Mouse (Mus musculus): ENCODE measurements around the gene Adap2. TPM values are rescaled to one million over a fixed set of nuclear protein-coding genes. Genes with fewer than 3 reads are reported as not detected.

Adap2 gene
- polyA plus RNA-seq, 1 experiment from 2014 or later = 5.4 TPM

- ATAC-seq (ENCODE audit: low FRiP score, low TSS enrichment) (no peak), DNase-seq (ENCODE audit: low spot score) (no peak)
- TF ChIP-seq CTCF (IDR thresholded peaks at IDR 0.05; ENCODE audit: low read depth) (no peak), EP300 (optimal IDR thresholded peaks at IDR 0.05) (no peak)
- H3K27me3 ChIP-seq (ENCODE audit: control insufficient read depth, insufficient read depth, low read length) = no peaks in the 10 kb centered on the region
- no peak overlapping the region for H3K4me2 ChIP-seq (replicated peaks; ENCODE audit: low read depth)
- no peaks in the 10 kb centered on the region for H3K9me3 ChIP-seq (ENCODE audit: control insufficient read depth, low read length)
- no peaks in the 10 kb centered on the region for H3K4me1 ChIP-seq (replicated peaks; ENCODE audit: control insufficient read depth, insufficient read depth)
- no peak overlapping the region for H3K27ac ChIP-seq (replicated peaks)
- H3K36me3 ChIP-seq (ENCODE audit: control insufficient read depth, insufficient read depth, low read length) = peaks cover 5% of the 10 kb centered on the region; the same call in 1 of the 2 replicates
- H3K4me3 ChIP-seq (ENCODE audit: low read depth, low read length) = no peak overlapping the region
- WGBS = 86% methylated on average over 13 of the region's 13 CpGs
- H3K9ac ChIP-seq (ENCODE audit: low read length) = no peak overlapping the region
Observed at GRCm38 (mm10) chr11:80136786-80137185, 17.1 kb upstream of the Adap2 start.

DNA sequence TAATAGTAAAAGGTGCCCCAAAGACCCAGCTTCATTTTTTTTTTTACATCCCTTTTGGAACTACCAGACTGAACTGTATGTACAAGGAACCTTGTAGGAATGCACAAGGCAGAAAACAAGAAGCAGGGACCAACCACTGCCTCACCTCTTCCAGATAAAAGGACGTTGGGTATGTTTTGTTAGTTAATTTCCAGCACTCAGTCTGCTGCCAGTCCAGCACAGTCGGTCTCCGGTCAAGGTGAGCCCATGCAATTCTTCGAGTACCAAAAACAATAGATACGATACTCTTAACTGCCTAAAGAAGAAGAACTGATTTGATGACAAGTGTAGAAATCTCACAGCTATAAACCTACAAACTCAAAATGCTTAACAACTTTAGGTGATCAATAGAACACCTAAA lies 16.1 kb upstream of the Adap2 start:
- no peaks in the 10 kb centered on the region for H3K4me1 ChIP-seq (replicated peaks; ENCODE audit: control insufficient read depth, insufficient read depth)
- no peak overlapping the region for H3K9ac ChIP-seq (ENCODE audit: low read length)
- peaks cover 2% of the 10 kb centered on the region; the same call in 1 of the 2 replicates for H3K36me3 ChIP-seq (ENCODE audit: control insufficient read depth, insufficient read depth, low read length)
- 83% methylated on average over 5 of the region's 5 CpGs for WGBS
- H3K9me3 ChIP-seq (ENCODE audit: control insufficient read depth, low read length) = no peaks in the 10 kb centered on the region
- H3K4me3 ChIP-seq (ENCODE audit: low read depth, low read length) = no peak overlapping the region
- DNase-seq (ENCODE audit: low spot score) (no peak), ATAC-seq (ENCODE audit: low FRiP score, low TSS enrichment) (no peak)
- TF ChIP-seq CTCF (IDR thresholded peaks at IDR 0.05; ENCODE audit: low read depth) = no peak
- no peak for TF ChIP-seq EP300 (optimal IDR thresholded peaks at IDR 0.05)
- no peaks in the 10 kb centered on the region for H3K27me3 ChIP-seq (ENCODE audit: control insufficient read depth, insufficient read depth, low read length)
- no peak overlapping the region for H3K4me2 ChIP-seq (replicated peaks; ENCODE audit: low read depth)
- H3K27ac ChIP-seq (replicated peaks) = no peak overlapping the region

- ATAC-seq (ENCODE audit: low FRiP score, low TSS enrichment) = peak; percentile 89
- no peaks in the 10 kb centered on the region for H3K36me3 ChIP-seq (ENCODE audit: control insufficient read depth, insufficient read depth, low read length)
- under 1% methylated on average over 40 of the region's 40 CpGs for WGBS
Observed at GRCm38 (mm10) chr11:80141825-80142521, 11.9 kb upstream of the Adap2 start, which contains the start of gene Tefm. Gene Tefm, minus strand, starts transcription at chr11:80142175.

GRCm38 (mm10) chr11:80142872-80143271 lies 11.0 kb upstream of the Adap2 start:
- H3K4me3 ChIP-seq (ENCODE audit: low read depth, low read length) = no peak overlapping the region
- no peaks in the 10 kb centered on the region for H3K4me1 ChIP-seq (replicated peaks; ENCODE audit: control insufficient read depth, insufficient read depth)
- WGBS = 44% methylated on average over 8 of the region's 8 CpGs
- H3K27ac ChIP-seq (replicated peaks) = no peak overlapping the region
- peak overlapping the region; percentile 83 for H3K4me2 ChIP-seq (replicated peaks; ENCODE audit: low read depth)
- DNase-seq (ENCODE audit: low spot score) (peak; percentile 64), ATAC-seq (ENCODE audit: low FRiP score, low TSS enrichment) (peak; percentile 32; the same call in 1 of the 2 replicates)
- H3K27me3 ChIP-seq (ENCODE audit: control insufficient read depth, insufficient read depth, low read length) = no peaks in the 10 kb centered on the region
- no peak overlapping the region for H3K9ac ChIP-seq (ENCODE audit: low read length)
- TF ChIP-seq CTCF (IDR thresholded peaks at IDR 0.05; ENCODE audit: low read depth) (no peak), EP300 (optimal IDR thresholded peaks at IDR 0.05) (no peak)
- H3K36me3 ChIP-seq (ENCODE audit: control insufficient read depth, insufficient read depth, low read length) = no peaks in the 10 kb centered on the region
- no peaks in the 10 kb centered on the region for H3K9me3 ChIP-seq (ENCODE audit: control insufficient read depth, low read length)

More at GRCm38 (mm10) chr11:80141825-80142521, 11.9 kb upstream of the Adap2 start, which contains the start of gene Tefm:
- Histone ChIP-seq H3K9ac (ENCODE audit: low read length) (peak within 1 kb of the TSS; percentile 86), H3K27ac (replicated peaks) (peak within 1 kb of the TSS; percentile 89), H3K27me3 (ENCODE audit: control insufficient read depth, insufficient read depth, low read length) (no peaks in the 10 kb centered on the region), H3K4me1 (replicated peaks; ENCODE audit: control insufficient read depth, insufficient read depth) (no peaks in the 10 kb centered on the region), H3K4me2 (replicated peaks; ENCODE audit: low read depth) (peak within 1 kb of the TSS; percentile 83), H3K4me3 (ENCODE audit: low read depth, low read length) (peak within 1 kb of the TSS; percentile 81), H3K9me3 (ENCODE audit: control insufficient read depth, low read length) (no peaks in the 10 kb centered on the region)
- TF ChIP-seq EP300 (optimal IDR thresholded peaks at IDR 0.05) (no peak), CTCF (IDR thresholded peaks at IDR 0.05; ENCODE audit: low read depth) (no peak)
- DNase-seq (ENCODE audit: low spot score) = peak; percentile 86

DNA sequence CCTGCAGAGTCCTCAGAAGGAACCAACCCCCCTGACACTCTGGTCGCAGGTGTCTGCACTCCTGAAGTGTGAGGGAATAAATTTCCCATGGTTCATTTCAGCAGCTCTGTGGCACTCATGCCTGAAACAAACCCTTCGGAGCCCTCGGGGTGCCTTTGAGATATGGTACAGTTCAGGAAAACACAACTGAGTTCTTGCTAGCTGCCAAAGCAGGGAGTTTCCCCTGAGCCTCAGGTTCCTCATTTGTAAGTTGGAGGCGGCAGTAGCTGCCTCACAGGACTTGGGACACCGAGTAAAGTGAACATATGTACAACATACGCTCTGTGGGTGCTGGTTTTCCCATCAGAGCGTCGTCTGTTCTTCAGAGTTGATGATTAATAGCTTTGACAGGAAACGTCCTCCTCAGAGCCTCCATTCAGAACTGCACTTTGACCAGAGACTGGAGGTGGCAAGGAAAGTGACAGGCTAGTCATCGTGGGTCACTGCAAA lies 8.1 kb upstream of the Adap2 start:
- ATAC-seq (ENCODE audit: low FRiP score, low TSS enrichment) (peak; percentile 46), DNase-seq (ENCODE audit: low spot score) (peak; percentile 28)
- Histone ChIP-seq H3K9ac (ENCODE audit: low read length) (no peak overlapping the region), H3K4me2 (replicated peaks; ENCODE audit: low read depth) (no peak overlapping the region), H3K36me3 (ENCODE audit: control insufficient read depth, insufficient read depth, low read length) (no peaks in the 10 kb centered on the region), H3K4me1 (replicated peaks; ENCODE audit: control insufficient read depth, insufficient read depth) (no peaks in the 10 kb centered on the region), H3K4me3 (ENCODE audit: low read depth, low read length) (no peak overlapping the region), H3K9me3 (ENCODE audit: control insufficient read depth, low read length) (no peaks in the 10 kb centered on the region), H3K27me3 (ENCODE audit: control insufficient read depth, insufficient read depth, low read length) (no peaks in the 10 kb centered on the region), H3K27ac (replicated peaks) (peak overlapping the region; percentile 9; the same call in 1 of the 2 replicates)
- no peak for TF ChIP-seq CTCF (IDR thresholded peaks at IDR 0.05; ENCODE audit: low read depth)
- TF ChIP-seq EP300 (optimal IDR thresholded peaks at IDR 0.05) = no peak
- 35% methylated on average over 10 of the region's 10 CpGs for WGBS

DNA sequence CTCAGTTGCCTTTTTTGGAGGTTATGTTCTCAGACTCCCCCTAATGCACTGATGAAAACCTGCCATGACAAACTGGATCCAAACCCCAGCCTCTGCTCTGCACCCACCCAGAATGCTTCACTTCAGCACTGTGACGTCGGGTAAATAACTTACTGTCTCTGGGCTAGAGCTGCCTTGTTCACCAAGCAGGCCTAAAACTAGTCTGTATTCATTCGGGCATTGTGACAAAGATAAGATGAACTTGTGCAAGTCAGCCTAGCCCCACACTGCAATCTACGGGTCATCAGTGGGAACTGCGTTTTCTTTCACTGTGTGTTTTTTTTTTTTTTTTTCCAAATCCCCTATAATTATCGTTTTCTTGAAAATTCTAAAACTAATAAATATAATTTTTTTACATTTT lies 6.2 kb upstream of the Adap2 start:
- H3K4me3 ChIP-seq (ENCODE audit: low read depth, low read length) = no peak overlapping the region
- H3K4me1 ChIP-seq (replicated peaks; ENCODE audit: control insufficient read depth, insufficient read depth) = no peaks in the 10 kb centered on the region
- no peak overlapping the region for H3K27ac ChIP-seq (replicated peaks)
- H3K4me2 ChIP-seq (replicated peaks; ENCODE audit: low read depth) = no peak overlapping the region
- H3K9me3 ChIP-seq (ENCODE audit: control insufficient read depth, low read length) = no peaks in the 10 kb centered on the region
- no peak overlapping the region for H3K9ac ChIP-seq (ENCODE audit: low read length)
- H3K36me3 ChIP-seq (ENCODE audit: control insufficient read depth, insufficient read depth, low read length) = no peaks in the 10 kb centered on the region
- ATAC-seq (ENCODE audit: low FRiP score, low TSS enrichment) (no peak), DNase-seq (ENCODE audit: low spot score) (no peak)
- TF ChIP-seq EP300 (optimal IDR thresholded peaks at IDR 0.05) = no peak
- TF ChIP-seq CTCF (IDR thresholded peaks at IDR 0.05; ENCODE audit: low read depth) = peak; percentile 5; the same call in 1 of the 2 replicates
- H3K27me3 ChIP-seq (ENCODE audit: control insufficient read depth, insufficient read depth, low read length) = no peaks in the 10 kb centered on the region
- WGBS = 64% methylated on average over 6 of the region's 6 CpGs

All from stomach, postnatal 0 days (tissue).